Mouse (Mus musculus) intestine, embryonic 14.5 days (tissue): Measurements from ENCODE around the gene Anxa8. TPM values are rescaled to one million over a fixed set of nuclear protein-coding genes. Genes with fewer than 3 reads are reported as not detected.

Source experiments
- ATAC-seq: fragments of 200-750 bp; cut with Nextera tagmentation; replicated peaks from 2 replicates; pipeline ENCODE4 v1.8.0; 2017; ENCODE audit warnings: low read depth, moderate number of reproducible peaks, moderate TSS enrichment, moderate library complexity; ENCODE audit not compliant: low FRiP score, low TSS enrichment
- DNase-seq: peaks from one replicate; pipeline ENCODE4 v3.0.0-alpha.2; 2018; ENCODE audit warnings: low spot score
- H3K27ac ChIP-seq: fragments of 300-500 bp; sonication (generic); 2 replicates; pipeline ENCODE4 v1.5.1; 2014; ENCODE audit warnings: low read depth, mild to moderate bottlenecking, control low read depth
- H3K27me3 ChIP-seq: fragments of 300-500 bp; sonication (generic); replicated peaks from 2 replicates; pipeline ENCODE4 v1.6.1; 2014; ENCODE audit warnings: low read length, control low read depth; ENCODE audit not compliant: control insufficient read depth, insufficient read depth
- H3K36me3 ChIP-seq: fragments of 300-500 bp; sonication (generic); 2 replicates; pipeline ENCODE4 v1.6.1; 2014; ENCODE audit warnings: low read length, control low read depth; ENCODE audit not compliant: control insufficient read depth, insufficient read depth
- H3K4me1 ChIP-seq: fragments of 300-500 bp; sonication (generic); replicated peaks from 2 replicates; pipeline ENCODE4 v1.6.1; 2014; ENCODE audit warnings: low read length, control low read depth, mixed read lengths; ENCODE audit not compliant: control insufficient read depth, insufficient read depth
- H3K4me2 ChIP-seq: fragments of 300-500 bp; sonication (generic); 2 replicates; pipeline ENCODE4 v1.6.1; 2014; ENCODE audit warnings: low read length
- H3K4me3 ChIP-seq: fragments of 300-500 bp; sonication (generic); 2 replicates; pipeline ENCODE4 v1.5.1; 2014; ENCODE audit warnings: low read depth, low read length, control low read depth, mixed read lengths
- H3K9ac ChIP-seq: fragments of 300-500 bp; sonication (generic); 2 replicates; pipeline ENCODE4 v1.6.1; 2014; ENCODE audit warnings: mild to moderate bottlenecking, low read length
- H3K9me3 ChIP-seq: fragments of 300-500 bp; sonication (generic); 2 replicates; pipeline ENCODE4 v1.6.1; 2016; ENCODE audit warnings: low read length, control low read depth; ENCODE audit not compliant: control insufficient read depth
- WGBS: fragments of 180-500 bp; shearing (Covaris S2); extraction: QIAGEN DNeasy Blood & Tissue Kit; methylation state at CpG from one replicate; pipeline ENCODE4 v1.1.7; 2014; 5-methylcytosine and 5-hydroxymethylcytosine counted together
- polyA plus RNA-seq: library from polyadenylated mRNA; unstranded; fragments of >200 nt; fragmentation: Nextera tagmentation; extraction: Ambion mirVana; gene quantifications from 2 replicates; pipeline ENCODE4 v1.2.1, GENCODE M21; 2014

Gene Anxa8
- polyA plus RNA-seq, 1 experiment from 2014 or later: 1.1 TPM

- 28% methylated on average over 8 of the region's 8 CpGs for WGBS
- no peaks in the 10 kb centered on the region for H3K9me3 ChIP-seq
- no peaks in the 10 kb centered on the region for H3K4me1 ChIP-seq
- H3K4me3 ChIP-seq: no peak overlapping the region
- peak; percentile 40; the same call in 1 of the 2 replicates for ATAC-seq
- H3K4me2 ChIP-seq: no peak overlapping the region
- no peak overlapping the region for H3K27ac ChIP-seq
- peak; percentile 81 for DNase-seq
- H3K9ac ChIP-seq: no peak overlapping the region
- H3K36me3 ChIP-seq: no peaks in the 10 kb centered on the region
- no peaks in the 10 kb centered on the region for H3K27me3 ChIP-seq
Observed at GRCm38 (mm10) chr14:34104892-34105291, 19.1 kb downstream of the Anxa8 start.

- Histone ChIP-seq H3K9me3 (no peaks in the 10 kb centered on the region), H3K27ac (no peak overlapping the region), H3K4me3 (no peak overlapping the region), H3K27me3 (no peaks in the 10 kb centered on the region), H3K4me1 (no peaks in the 10 kb centered on the region), H3K4me2 (no peak overlapping the region), H3K9ac (no peak overlapping the region), H3K36me3 (no peaks in the 10 kb centered on the region)
- no peak for ATAC-seq
- peak; percentile 55 for DNase-seq
- 60% methylated on average over 12 of the region's 12 CpGs for WGBS
Observed at GRCm38 (mm10) chr14:34106389-34107062, 20.7 kb downstream of the Anxa8 start.

- 69% methylated on average over 4 of the region's 4 CpGs for WGBS
- Histone ChIP-seq H3K4me1 (no peaks in the 10 kb centered on the region), H3K36me3 (no peaks in the 10 kb centered on the region), H3K27ac (no peak overlapping the region), H3K4me3 (no peak overlapping the region), H3K27me3 (no peaks in the 10 kb centered on the region), H3K9me3 (no peaks in the 10 kb centered on the region), H3K9ac (no peak overlapping the region), H3K4me2 (no peak overlapping the region)
- no peak for DNase-seq
- no peak for ATAC-seq
Observed at GRCm38 (mm10) chr14:34107594-34107993, 21.8 kb downstream of the Anxa8 start.

- no peak overlapping the region for H3K27ac ChIP-seq
- H3K27me3 ChIP-seq: no peaks in the 10 kb centered on the region
- H3K4me1 ChIP-seq: no peaks in the 10 kb centered on the region
- H3K36me3 ChIP-seq: no peaks in the 10 kb centered on the region
- DNase-seq (no peak), ATAC-seq (no peak)
- H3K4me2 ChIP-seq: no peak overlapping the region
- no peak overlapping the region for H3K4me3 ChIP-seq
- no peaks in the 10 kb centered on the region for H3K9me3 ChIP-seq
- H3K9ac ChIP-seq: no peak overlapping the region
- WGBS: 91% methylated on average over 4 of the region's 4 CpGs
Observed at GRCm38 (mm10) chr14:34114311-34114710, 28.5 kb downstream of the Anxa8 start.

GRCm38 (mm10) chr14:34119046-34119723, 33.4 kb downstream of the Anxa8 start:
- H3K4me1 ChIP-seq: no peaks in the 10 kb centered on the region
- H3K27ac ChIP-seq: no peak overlapping the region
- no peak overlapping the region for H3K9ac ChIP-seq
- DNase-seq (peak; percentile 48), ATAC-seq (no peak)
- H3K36me3 ChIP-seq: no peaks in the 10 kb centered on the region
- no peaks in the 10 kb centered on the region for H3K9me3 ChIP-seq
- 75% methylated on average over 7 of the region's 7 CpGs for WGBS
- no peaks in the 10 kb centered on the region for H3K27me3 ChIP-seq
- H3K4me2 ChIP-seq: no peak overlapping the region
- H3K4me3 ChIP-seq: no peak overlapping the region

- Histone ChIP-seq H3K9me3 (no peaks in the 10 kb centered on the region), H3K9ac (no peak overlapping the region), H3K27me3 (no peaks in the 10 kb centered on the region), H3K27ac (no peak overlapping the region), H3K36me3 (no peaks in the 10 kb centered on the region), H3K4me3 (no peak overlapping the region), H3K4me1 (no peaks in the 10 kb centered on the region), H3K4me2 (no peak overlapping the region)
- WGBS: 74% methylated on average over 12 of the region's 12 CpGs
- DNase-seq: no peak
- ATAC-seq: no peak
Observed at GRCm38 (mm10) chr14:34120016-34120910, 34.5 kb downstream of the Anxa8 start.

- 89% methylated on average over 3 of the region's 3 CpGs for WGBS
- H3K4me1 ChIP-seq: no peaks in the 10 kb centered on the region
- no peak overlapping the region for H3K9ac ChIP-seq
- no peaks in the 10 kb centered on the region for H3K9me3 ChIP-seq
- no peak for DNase-seq
- no peak overlapping the region for H3K4me2 ChIP-seq
- H3K36me3 ChIP-seq: no peaks in the 10 kb centered on the region
- H3K27ac ChIP-seq: no peak overlapping the region
- H3K4me3 ChIP-seq: no peak overlapping the region
- ATAC-seq: no peak
- no peaks in the 10 kb centered on the region for H3K27me3 ChIP-seq
Observed at GRCm38 (mm10) chr14:34120923-34121351, 35.2 kb downstream of the Anxa8 start.

- ATAC-seq (no peak), DNase-seq (no peak)
- Histone ChIP-seq H3K27ac (no peak overlapping the region), H3K9ac (no peak overlapping the region), H3K4me2 (no peak overlapping the region), H3K9me3 (no peaks in the 10 kb centered on the region), H3K36me3 (no peaks in the 10 kb centered on the region), H3K4me3 (no peak overlapping the region), H3K4me1 (no peaks in the 10 kb centered on the region), H3K27me3 (no peaks in the 10 kb centered on the region)
- 97% methylated on average over 4 of the region's 4 CpGs for WGBS
Observed at GRCm38 (mm10) chr14:34121691-34122090, 35.9 kb downstream of the Anxa8 start.
